Mouse (Mus musculus) spleen, postnatal 4 days (tissue): ENCODE data around the gene Mucl1.
"Not testable (repeated sequence)": the region's sequence is repeated elsewhere in the genome, so short reads cannot be mapped to it uniquely, and the experiment has no call there.

Experiments used
- DNase-seq, 2 experiments: peaks; one replicate each; pipeline ENCODE4 v3.0.0; 2022; ENCODE audit warnings: low spot score in 2 of 2

Mucl1 gene

GRCm38 (mm10) chr15:103755369-103755768 lies at the start of gene Mucl1:
Gene Mucl1 (minus strand): TSS chr15:103755469.
- DNase-seq = no peak

DNA sequence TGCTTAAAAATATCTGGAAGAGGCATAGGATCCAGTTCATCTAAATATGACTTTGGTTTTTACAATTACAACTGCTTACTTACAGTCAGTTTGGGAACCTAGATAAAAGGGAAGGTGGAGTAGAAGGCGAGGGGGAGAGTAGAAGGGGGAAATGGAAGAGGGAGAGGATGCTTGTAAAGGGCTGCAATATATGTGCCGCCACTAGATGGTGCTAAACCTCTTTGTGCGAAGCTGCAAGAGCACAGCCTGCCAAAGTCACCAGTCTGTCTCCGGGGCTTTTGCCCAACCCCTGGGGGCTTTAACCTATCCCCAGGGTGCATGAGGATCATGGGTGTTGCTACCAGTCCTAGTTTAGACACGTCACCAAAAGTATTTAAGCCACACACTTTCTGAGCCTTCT lies 11.6 kb upstream of the Mucl1 start:
- peak in 1 of 2 experiments; percentile 65 for DNase-seq

GRCm38 (mm10) chr15:103716861-103717260 lies 38.4 kb downstream of the Mucl1 start:
- not testable (repeated sequence) for DNase-seq
